Mouse (Mus musculus) cerebellum, adult 2 months (tissue): Measurements from ENCODE around the gene Tbl1xr1. TPM values are rescaled to one million over a fixed set of nuclear protein-coding genes. Genes with fewer than 3 reads are reported as not detected.

Experiments used
- DNase-seq, 2 experiments: peaks; one replicate each; pipeline ENCODE4 v3.0.0; 2021
- H3K27ac ChIP-seq: fragments of 200-500 bp; 2 replicates; pipeline ENCODE4 v1.5.1; 2012; ENCODE audit warnings: low read length, control low read depth, inconsistent platforms; ENCODE audit not compliant: insufficient read depth
- H3K27me3 ChIP-seq: fragments of 200-500 bp; 2 replicates; pipeline ENCODE4 v1.6.1; 2012; ENCODE audit warnings: inconsistent platforms, mild to moderate bottlenecking, low read length, moderate library complexity; ENCODE audit not compliant: control insufficient read depth, insufficient read depth
- H3K4me1 ChIP-seq: fragments of 200-500 bp; 2 replicates; pipeline ENCODE4 v1.6.1; 2011; ENCODE audit warnings: low read length; ENCODE audit not compliant: control insufficient read depth, insufficient read depth
- H3K4me3 ChIP-seq: fragments of 200-500 bp; replicated peaks from 2 replicates; pipeline ENCODE3; 2011; ENCODE audit warnings: mild to moderate bottlenecking, low read depth, low read length, control low read depth; ENCODE audit not compliant: insufficient read depth
- CTCF ChIP-seq: fragments of 200-500 bp; IDR thresholded peaks from 2 replicates; pipeline ENCODE4 v1.5.1; 2011; ENCODE audit warnings: low read depth, mild to moderate bottlenecking, control low read depth, low read length, moderate library complexity, borderline replicate concordance; ENCODE audit not compliant: insufficient read depth
- POLR2A ChIP-seq: fragments of 200-500 bp; IDR thresholded peaks from 2 replicates; pipeline ENCODE4 v1.6.1; 2011; ENCODE audit warnings: low read length, control low read depth, borderline replicate concordance; ENCODE audit not compliant: insufficient read depth
- WGBS: fragments of 180-500 bp; shearing (Covaris S2); methylation state at CpG from one replicate; pipeline ENCODE4 v1.1.7; 2018; 5-methylcytosine and 5-hydroxymethylcytosine counted together
- polyA plus RNA-seq: library from polyadenylated mRNA; depleted of rRNA; stranded (reverse); fragments of >200 nt; gene quantifications from 2 replicates; pipeline ENCODE4 v1.2.3, GENCODE M21; 2012; rRNA removed

Gene Tbl1xr1
- polyA plus RNA-seq, result 40.0 and 43.6 TPM in 2 replicates

DNA sequence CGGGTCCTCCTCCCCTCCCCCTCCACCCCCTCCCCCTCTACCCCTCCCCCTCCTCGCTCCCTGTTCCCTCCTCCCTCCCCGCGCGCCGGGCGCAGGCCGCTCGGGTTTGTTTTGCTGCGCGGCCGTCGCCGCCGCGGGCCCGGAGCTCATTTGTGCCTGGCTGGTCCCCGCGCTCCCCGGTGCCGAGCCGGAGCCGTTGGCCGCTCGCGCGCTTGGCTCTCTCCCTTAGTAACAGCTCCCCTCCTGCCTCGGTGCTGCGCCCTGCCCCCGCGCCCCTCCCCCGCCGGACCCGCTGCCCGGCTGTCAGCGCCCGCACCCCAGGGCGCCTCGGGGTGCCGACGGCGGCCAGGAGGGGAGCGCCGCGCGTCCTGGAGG lies at the start of gene Tbl1xr1:
Gene Tbl1xr1, plus strand, starts transcription at position 92 of the 375 bp plus-strand sequence.
- TF ChIP-seq CTCF (no peak), POLR2A (0 out of 2 replicates have a peak, but pooled peaks have one; percentile 19)
- no peaks in the 10 kb centered on the region for H3K27me3 ChIP-seq
- peak; percentile 97 for DNase-seq
- 1% methylated on average over 42 of the region's 46 CpGs for WGBS
- peak within 1 kb of the TSS; percentile 70 for H3K4me3 ChIP-seq
- peaks cover 8% of the 10 kb centered on the region; the same call in 1 of the 2 replicates for H3K4me1 ChIP-seq
- peak within 1 kb of the TSS; percentile 92 for H3K27ac ChIP-seq

DNA sequence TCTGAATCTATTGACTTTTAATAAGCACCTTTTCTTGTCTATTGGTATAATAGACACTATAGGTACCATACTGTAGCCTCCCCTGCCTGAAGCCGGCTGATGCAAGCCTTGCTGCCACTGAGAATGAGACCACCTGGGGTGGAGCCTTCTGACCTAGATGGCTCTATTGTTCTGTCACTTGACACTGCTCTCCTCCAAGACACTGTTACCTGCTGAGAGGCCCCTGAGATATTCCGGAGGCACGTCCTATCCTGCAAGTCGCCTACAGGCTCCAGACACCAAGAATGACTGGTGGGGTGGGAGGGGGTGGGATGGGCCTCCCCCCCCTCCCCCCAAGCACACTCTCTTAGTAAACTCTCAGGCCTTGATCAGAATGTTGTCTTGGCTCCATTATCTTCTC lies 38.4 kb upstream of the Tbl1xr1 start:
- no peaks in the 10 kb centered on the region for H3K4me1 ChIP-seq
- TF ChIP-seq CTCF, result no peak
- no peak for TF ChIP-seq POLR2A
- H3K27me3 ChIP-seq, result no peaks in the 10 kb centered on the region
- WGBS, result 34% methylated on average over 4 of the region's 4 CpGs
- no peak overlapping the region for H3K4me3 ChIP-seq
- DNase-seq, result no peak
- H3K27ac ChIP-seq, result no peak overlapping the region

DNA sequence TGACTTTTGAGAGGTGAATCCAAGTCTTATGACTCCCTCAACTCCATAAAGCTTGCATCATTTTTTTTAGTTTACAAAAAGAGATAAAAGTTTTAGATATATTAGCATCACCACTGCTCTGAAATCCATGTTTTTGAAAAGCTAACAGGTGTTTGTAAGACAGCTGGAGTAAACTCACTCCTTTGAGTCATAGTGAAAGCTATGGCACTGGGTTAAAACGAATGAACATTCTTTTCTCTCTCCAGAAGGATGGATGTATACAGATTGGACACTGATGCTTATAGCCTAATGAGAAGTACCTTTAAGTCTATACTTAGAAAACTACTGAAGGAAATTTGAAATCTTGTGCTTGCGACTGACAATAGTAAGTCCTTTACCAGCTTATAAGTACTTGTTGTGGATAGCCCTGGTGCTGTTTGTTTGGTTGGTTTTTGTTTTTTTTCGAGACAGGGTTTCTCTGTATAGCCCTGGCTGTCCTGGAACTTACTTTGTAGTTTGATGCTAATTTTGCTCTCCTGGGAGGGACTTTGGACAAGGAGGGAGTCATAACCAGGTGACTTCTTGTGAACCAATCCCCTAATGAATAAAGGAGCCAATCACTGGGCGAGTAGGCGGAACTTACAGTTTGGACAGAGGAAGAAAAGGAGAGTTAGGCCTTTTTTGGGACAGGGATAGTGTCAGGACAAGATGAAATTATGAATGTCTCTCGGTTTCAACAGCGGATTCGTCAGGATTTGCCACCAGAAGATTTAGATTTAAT lies 37.2 kb upstream of the Tbl1xr1 start:
- no peaks in the 10 kb centered on the region for H3K27me3 ChIP-seq
- no peak overlapping the region for H3K27ac ChIP-seq
- no peak for DNase-seq
- H3K4me3 ChIP-seq, result no peak overlapping the region
- TF ChIP-seq POLR2A, result no peak
- TF ChIP-seq CTCF, result no peak
- WGBS, result 94% methylated on average over 8 of the region's 8 CpGs
- no peaks in the 10 kb centered on the region for H3K4me1 ChIP-seq

GRCm38 (mm10) chr3:22040627-22041026 lies 35.8 kb upstream of the Tbl1xr1 start:
- 77% methylated on average over 6 of the region's 6 CpGs for WGBS
- TF ChIP-seq CTCF, result no peak
- no peak for TF ChIP-seq POLR2A
- H3K4me1 ChIP-seq, result no peaks in the 10 kb centered on the region
- no peak overlapping the region for H3K4me3 ChIP-seq
- no peaks in the 10 kb centered on the region for H3K27me3 ChIP-seq
- H3K27ac ChIP-seq, result no peak overlapping the region
- no peak for DNase-seq

DNA sequence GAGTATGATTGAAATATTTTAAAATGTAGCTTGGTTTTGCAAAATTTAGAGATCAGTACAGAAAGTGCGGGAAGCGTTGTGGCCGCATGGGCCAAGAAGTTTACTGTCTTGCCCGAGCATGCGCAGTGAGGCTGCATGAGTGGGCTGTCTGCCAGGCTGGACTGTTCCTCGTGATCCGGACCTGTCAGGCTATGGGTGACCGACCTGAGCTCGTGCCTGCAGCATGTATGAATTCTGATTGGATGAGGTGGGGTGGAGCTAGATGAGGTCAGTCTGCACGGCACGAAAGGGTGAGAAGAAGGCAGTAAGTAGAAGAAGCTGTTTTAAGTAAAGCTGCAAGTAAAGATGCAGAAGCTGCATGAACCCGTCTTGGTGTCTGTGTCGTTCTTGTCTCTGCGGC lies 29.2 kb upstream of the Tbl1xr1 start:
- DNase-seq, result no peak
- Histone ChIP-seq H3K4me1 (no peaks in the 10 kb centered on the region), H3K27ac (no peak overlapping the region), H3K4me3 (no peak overlapping the region), H3K27me3 (no peaks in the 10 kb centered on the region)
- WGBS, result 59% methylated on average over 14 of the region's 14 CpGs
- no peak for TF ChIP-seq CTCF
- no peak for TF ChIP-seq POLR2A

GRCm38 (mm10) chr3:22056664-22057328 lies 19.7 kb upstream of the Tbl1xr1 start:
- Histone ChIP-seq H3K27ac (no peak overlapping the region), H3K27me3 (no peaks in the 10 kb centered on the region), H3K4me1 (no peaks in the 10 kb centered on the region), H3K4me3 (no peak overlapping the region)
- TF ChIP-seq CTCF, result no peak
- DNase-seq, result no peak
- WGBS, result 95% methylated on average over 4 of the region's 4 CpGs

DNA sequence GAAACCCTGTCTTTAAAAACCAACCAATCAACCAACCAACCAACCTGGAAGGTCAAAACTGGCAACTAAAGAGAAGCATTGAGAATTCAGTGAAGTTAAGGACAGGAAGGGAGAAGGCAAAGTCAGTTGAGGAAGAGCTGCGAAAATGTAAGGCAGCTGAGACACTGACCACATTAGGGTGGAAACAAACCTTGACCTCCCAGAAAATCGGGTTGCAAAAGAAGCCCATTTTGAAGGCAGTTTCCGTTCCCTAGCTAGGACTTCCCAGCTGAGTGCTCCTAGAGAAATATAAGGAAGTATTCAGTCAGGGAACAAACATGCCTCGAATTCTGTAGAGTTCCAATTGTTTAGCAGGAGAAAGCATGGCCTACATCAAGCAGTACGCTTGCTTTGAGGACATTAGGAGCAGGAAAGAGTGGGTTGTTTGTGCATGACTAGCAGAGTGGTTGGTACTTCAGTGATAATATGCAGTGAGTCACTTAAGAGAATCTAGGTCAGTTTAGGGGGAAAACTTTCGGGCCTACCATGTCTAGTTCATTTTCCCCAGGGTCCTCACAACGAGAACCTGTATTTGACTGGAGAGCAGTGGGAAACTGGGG lies 18.1 kb upstream of the Tbl1xr1 start:
- WGBS, result 89% methylated on average over 7 of the region's 7 CpGs
- no peaks in the 10 kb centered on the region for H3K27me3 ChIP-seq
- H3K4me3 ChIP-seq, result no peak overlapping the region
- DNase-seq, result no peak
- H3K27ac ChIP-seq, result no peak overlapping the region
- TF ChIP-seq CTCF, result no peak
- TF ChIP-seq POLR2A, result no peak
- no peaks in the 10 kb centered on the region for H3K4me1 ChIP-seq

DNA sequence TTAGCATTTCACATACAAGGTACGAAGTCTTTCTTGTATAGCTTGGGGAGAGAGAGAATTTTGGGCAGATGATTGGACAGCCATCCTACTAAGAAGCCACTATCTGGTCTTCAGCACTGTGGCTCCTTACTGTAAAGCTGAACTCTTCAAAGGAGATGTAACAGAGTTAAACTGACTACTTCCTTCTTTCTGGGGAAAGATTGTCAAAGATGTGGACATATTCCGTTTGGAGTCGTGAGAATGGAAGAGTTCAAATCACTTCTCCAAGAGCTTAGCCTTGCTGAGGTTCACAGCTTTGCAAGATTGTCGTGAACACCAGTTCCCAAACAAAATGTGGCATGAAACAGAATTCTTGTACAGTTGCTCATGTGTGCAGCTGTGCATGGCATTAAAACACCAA lies 15.3 kb upstream of the Tbl1xr1 start:
- no peak for DNase-seq
- WGBS, result 91% methylated on average over 4 of the region's 4 CpGs
- Histone ChIP-seq H3K4me3 (no peak overlapping the region), H3K4me1 (no peaks in the 10 kb centered on the region), H3K27ac (no peak overlapping the region), H3K27me3 (no peaks in the 10 kb centered on the region)
- TF ChIP-seq POLR2A (no peak), CTCF (no peak)
